Mouse (Mus musculus) heart, adult 2 months (tissue): ENCODE measurements around the gene Fez2.

Experiments
- CTCF ChIP-seq: fragments of 200-600 bp; IDR thresholded peaks from 2 replicates; pipeline ENCODE4 v1.8.1; 2022; ENCODE audit warnings: antibody characterized with exemption, mild to moderate bottlenecking, moderate library complexity
- POLR2A ChIP-seq: fragments of 200-500 bp; IDR thresholded peaks from 2 replicates; pipeline ENCODE4 v1.6.1; 2011; ENCODE audit warnings: mild to moderate bottlenecking, low read depth, low read length, control low read depth; ENCODE audit not compliant: insufficient read depth

GRCm38 (mm10) chr17:78379730-78380245, 38.2 kb downstream of the Fez2 start:
- TF ChIP-seq CTCF: no peak
- TF ChIP-seq POLR2A: no peak
